Mouse (Mus musculus) liver, embryonic 16.5 days (tissue): Measurements from ENCODE around the gene 2310022A10Rik. TPM values are rescaled to one million over a fixed set of nuclear protein-coding genes. Genes with fewer than 3 reads are reported as not detected.

Source experiments
- ATAC-seq: fragments of 200-750 bp; cut with Nextera tagmentation; 2 replicates; pipeline ENCODE4 v1.8.0; 2017; ENCODE audit warnings: low read depth, mild to moderate bottlenecking, moderate number of reproducible peaks, moderate library complexity
- H3K27ac ChIP-seq: fragments of 300-500 bp; sonication (generic); 2 replicates; pipeline ENCODE4 v1.5.1; 2014; ENCODE audit warnings: mild to moderate bottlenecking, low read length
- H3K27me3 ChIP-seq: fragments of 300-500 bp; sonication (generic); 2 replicates; pipeline ENCODE4 v1.6.1; 2014; ENCODE audit warnings: low read depth, low read length, mixed read lengths; ENCODE audit not compliant: control insufficient read depth, insufficient read depth
- H3K36me3 ChIP-seq: fragments of 300-500 bp; sonication (generic); 2 replicates; pipeline ENCODE4 v1.6.1; 2014; ENCODE audit warnings: mild to moderate bottlenecking; ENCODE audit not compliant: control insufficient read depth, insufficient read depth
- H3K4me1 ChIP-seq: fragments of 300-500 bp; sonication (generic); 2 replicates; pipeline ENCODE4 v1.6.1; 2014; ENCODE audit warnings: low read depth, low read length, mixed read lengths; ENCODE audit not compliant: control insufficient read depth
- H3K4me2 ChIP-seq: fragments of 300-500 bp; sonication (generic); 2 replicates; pipeline ENCODE4 v1.6.1; 2014; ENCODE audit warnings: low read depth, low read length, mixed read lengths
- H3K4me3 ChIP-seq: fragments of 300-500 bp; sonication (generic); 2 replicates; pipeline ENCODE4 v1.5.1; 2014; ENCODE audit warnings: low read depth, mild to moderate bottlenecking, low read length
- H3K9ac ChIP-seq: fragments of 300-500 bp; sonication (generic); 2 replicates; pipeline ENCODE4 v1.6.1; 2014; ENCODE audit warnings: low read depth, low read length
- H3K9me3 ChIP-seq: fragments of 300-500 bp; sonication (generic); replicated peaks from 2 replicates; pipeline ENCODE4 v1.6.1; 2016; ENCODE audit warnings: low read length; ENCODE audit not compliant: control insufficient read depth
- WGBS: fragments of 180-500 bp; shearing (Covaris S2); extraction: QIAGEN DNeasy Blood & Tissue Kit; methylation state at CpG from one replicate; pipeline ENCODE4 v1.1.7; 2014; ENCODE audit not compliant: insufficient replicate concordance; 5-methylcytosine and 5-hydroxymethylcytosine counted together
- polyA plus RNA-seq: library from polyadenylated mRNA; unstranded; fragments of >200 nt; fragmentation: Nextera tagmentation; extraction: Ambion mirVana; gene quantifications from 2 replicates; pipeline ENCODE4 v1.2.1, GENCODE M21; 2015

The 2310022A10Rik gene
- polyA plus RNA-seq, 1 experiment from 2014 or later = 16.1 TPM

DNA sequence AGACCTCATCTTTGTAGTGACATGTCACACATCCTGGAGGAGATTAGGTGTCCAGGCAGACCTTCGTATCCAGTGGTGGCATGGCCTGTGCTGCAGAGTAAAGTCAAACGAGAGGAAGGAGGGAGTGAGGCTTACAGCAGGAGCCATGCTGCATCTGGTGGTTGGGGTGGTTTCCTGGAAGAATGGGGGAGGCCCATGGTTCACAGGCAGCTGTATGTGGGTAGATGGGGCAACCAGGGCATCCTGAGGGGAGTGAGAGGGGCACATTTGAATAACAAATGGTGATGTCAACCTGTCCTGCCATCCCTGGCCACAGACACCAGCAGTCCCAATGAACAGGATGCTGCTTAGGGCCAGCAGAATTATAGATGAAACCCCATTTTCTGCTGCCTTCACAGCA is 56.7 kb downstream of the 2310022A10Rik start:
- Histone ChIP-seq H3K4me2 (no peak overlapping the region), H3K9me3 (no peaks in the 10 kb centered on the region), H3K4me3 (no peak overlapping the region), H3K4me1 (peaks cover 35% of the 10 kb centered on the region), H3K9ac (no peak overlapping the region), H3K27me3 (no peaks in the 10 kb centered on the region), H3K27ac (no peak overlapping the region), H3K36me3 (peaks cover 10% of the 10 kb centered on the region)
- no peak for ATAC-seq
- 52% methylated on average over 2 of the region's 2 CpGs for WGBS

DNA sequence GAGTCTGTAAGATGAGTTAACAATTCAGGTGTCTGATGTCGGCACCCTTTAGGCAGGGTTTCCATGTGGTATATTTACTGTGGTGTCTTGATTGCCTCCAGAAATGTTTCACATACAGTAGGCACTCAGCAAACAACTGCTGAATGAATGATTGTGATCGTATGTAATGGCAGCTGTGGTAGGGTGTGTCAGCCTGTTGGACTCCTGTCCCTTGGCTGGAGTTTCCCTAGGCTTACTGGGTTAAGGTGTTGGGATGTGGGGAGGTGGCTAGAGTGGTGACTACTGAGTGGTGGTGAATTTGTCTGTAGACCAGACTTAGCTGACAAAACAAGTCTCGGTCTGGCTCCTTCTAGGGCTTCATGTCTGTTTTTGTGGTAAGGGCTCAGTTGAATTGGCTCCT is 57.3 kb downstream of the 2310022A10Rik start:
- no peak for ATAC-seq
- 76% methylated on average over 3 of the region's 3 CpGs for WGBS

DNA sequence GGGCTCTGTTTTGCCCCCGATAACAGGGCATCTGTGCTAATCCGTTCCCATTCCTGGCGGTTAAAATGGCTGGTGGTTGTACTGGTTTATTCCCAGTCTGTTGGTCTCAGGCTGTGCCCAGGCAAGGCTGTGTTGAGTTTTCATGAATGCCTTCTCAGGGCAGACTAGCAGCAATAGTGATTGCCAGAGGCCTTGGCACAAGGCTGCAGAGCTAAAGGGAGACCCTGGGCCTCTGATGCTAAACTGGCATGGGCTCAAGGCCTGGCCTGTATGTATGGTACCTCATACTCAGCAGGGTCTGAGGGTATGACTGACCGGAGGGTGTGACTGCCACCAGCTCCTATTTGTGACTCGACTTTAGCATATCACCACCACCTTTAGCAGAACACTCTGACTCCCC is 57.8 kb downstream of the 2310022A10Rik start:
- Histone ChIP-seq H3K4me2 (no peak overlapping the region), H3K27me3 (no peaks in the 10 kb centered on the region), H3K27ac (no peak overlapping the region), H3K9me3 (no peaks in the 10 kb centered on the region), H3K4me3 (no peak overlapping the region), H3K36me3 (peaks cover 10% of the 10 kb centered on the region), H3K9ac (no peak overlapping the region), H3K4me1 (peaks cover 25% of the 10 kb centered on the region)
- ATAC-seq = no peak
- WGBS = 84% methylated on average over 5 of the region's 5 CpGs

More for the DNA sequence above, 57.3 kb downstream of the 2310022A10Rik start:
- Histone ChIP-seq H3K4me1 (peaks cover 28% of the 10 kb centered on the region), H3K4me2 (no peak overlapping the region), H3K36me3 (peaks cover 10% of the 10 kb centered on the region), H3K27me3 (no peaks in the 10 kb centered on the region), H3K9ac (no peak overlapping the region), H3K4me3 (no peak overlapping the region), H3K27ac (no peak overlapping the region), H3K9me3 (no peaks in the 10 kb centered on the region)

- no peak for ATAC-seq
- Histone ChIP-seq H3K9me3 (no peaks in the 10 kb centered on the region), H3K9ac (no peak overlapping the region), H3K27me3 (no peaks in the 10 kb centered on the region), H3K4me3 (no peak overlapping the region), H3K36me3 (peaks cover 17% of the 10 kb centered on the region), H3K4me2 (no peak overlapping the region), H3K4me1 (peaks cover 7% of the 10 kb centered on the region), H3K27ac (no peak overlapping the region)
- WGBS = 67% methylated on average over 4 of the region's 4 CpGs
Observed at GRCm38 (mm10) chr7:27612940-27613339, 59.9 kb downstream of the 2310022A10Rik start.

GRCm38 (mm10) chr7:27613751-27614499 is 60.9 kb downstream of the 2310022A10Rik start:
- no peaks in the 10 kb centered on the region for H3K27me3 ChIP-seq
- H3K4me1 ChIP-seq = peaks cover 7% of the 10 kb centered on the region
- no peak overlapping the region for H3K27ac ChIP-seq
- ATAC-seq = no peak
- no peaks in the 10 kb centered on the region for H3K9me3 ChIP-seq
- H3K36me3 ChIP-seq = peaks cover 17% of the 10 kb centered on the region
- H3K9ac ChIP-seq = no peak overlapping the region
- WGBS = 80% methylated on average over 8 of the region's 8 CpGs
- H3K4me3 ChIP-seq = no peak overlapping the region
- no peak overlapping the region for H3K4me2 ChIP-seq

DNA sequence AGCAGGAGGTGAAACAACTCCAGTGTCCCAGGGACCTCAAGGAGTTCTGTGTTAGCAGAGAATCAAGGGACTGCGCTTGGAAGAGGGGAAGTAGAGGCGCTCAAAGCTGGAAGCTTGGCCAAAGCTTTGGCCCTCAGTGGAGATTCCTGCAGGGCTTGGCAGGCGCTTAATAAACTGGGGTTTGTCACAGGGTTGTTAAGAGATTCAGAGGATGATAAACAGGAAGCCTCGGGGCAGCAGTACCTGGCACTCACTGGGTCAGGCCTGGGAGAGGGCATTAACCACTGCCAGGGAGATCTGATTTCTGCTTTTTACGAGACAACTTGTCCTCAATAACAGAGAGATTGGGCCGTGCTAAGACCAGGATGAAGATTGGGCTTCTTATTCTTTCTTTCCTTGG is 68.0 kb downstream of the 2310022A10Rik start:
- H3K4me3 ChIP-seq = no peak overlapping the region
- ATAC-seq = no peak
- WGBS = 74% methylated on average over 6 of the region's 6 CpGs
- H3K9ac ChIP-seq = no peak overlapping the region
- H3K36me3 ChIP-seq = peaks cover 25% of the 10 kb centered on the region
- H3K4me1 ChIP-seq = no peaks in the 10 kb centered on the region
- no peaks in the 10 kb centered on the region for H3K9me3 ChIP-seq
- no peaks in the 10 kb centered on the region for H3K27me3 ChIP-seq
- no peak overlapping the region for H3K27ac ChIP-seq
- no peak overlapping the region for H3K4me2 ChIP-seq

DNA sequence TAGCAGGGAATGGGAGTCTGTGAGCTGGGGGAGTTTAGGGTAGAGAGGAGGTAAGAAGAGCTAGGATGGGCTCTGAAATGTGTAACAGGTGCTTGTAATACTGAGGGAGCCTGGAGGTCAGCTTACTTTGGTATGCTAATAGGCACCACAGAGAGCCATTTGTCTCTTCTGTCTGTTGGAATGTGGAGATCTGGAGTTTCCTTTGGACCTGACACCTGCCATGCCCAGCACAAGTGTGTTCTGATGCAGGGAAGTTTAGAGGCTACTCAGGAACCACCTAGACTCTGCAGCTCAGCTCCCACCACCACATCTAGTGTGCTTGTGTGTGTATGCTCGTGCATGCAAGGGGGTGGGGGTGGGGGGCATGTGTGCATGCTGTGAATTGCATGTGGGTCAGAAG is 69.2 kb downstream of the 2310022A10Rik start:
- Histone ChIP-seq H3K9me3 (no peaks in the 10 kb centered on the region), H3K4me3 (no peak overlapping the region), H3K9ac (no peak overlapping the region), H3K4me1 (no peaks in the 10 kb centered on the region), H3K27me3 (no peaks in the 10 kb centered on the region), H3K4me2 (no peak overlapping the region), H3K27ac (no peak overlapping the region), H3K36me3 (peaks cover 21% of the 10 kb centered on the region)
- no peak for ATAC-seq
- 74% methylated on average over 1 of the region's 1 CpGs for WGBS

- no peak overlapping the region for H3K27ac ChIP-seq
- no peaks in the 10 kb centered on the region for H3K27me3 ChIP-seq
- no peak overlapping the region for H3K4me3 ChIP-seq
- no peaks in the 10 kb centered on the region for H3K9me3 ChIP-seq
- ATAC-seq = no peak
- H3K4me2 ChIP-seq = no peak overlapping the region
- H3K9ac ChIP-seq = no peak overlapping the region
- H3K36me3 ChIP-seq = peaks cover 25% of the 10 kb centered on the region
- no peaks in the 10 kb centered on the region for H3K4me1 ChIP-seq
Observed at GRCm38 (mm10) chr7:27624967-27625366, 71.9 kb downstream of the 2310022A10Rik start.

GRCm38 (mm10) chr7:27627707-27628106 is 74.7 kb downstream of the 2310022A10Rik start:
- Histone ChIP-seq H3K36me3 (peaks cover 19% of the 10 kb centered on the region), H3K4me2 (no peak overlapping the region), H3K9me3 (no peaks in the 10 kb centered on the region), H3K4me1 (no peaks in the 10 kb centered on the region), H3K9ac (no peak overlapping the region), H3K27ac (no peak overlapping the region), H3K27me3 (no peaks in the 10 kb centered on the region), H3K4me3 (no peak overlapping the region)
- no peak for ATAC-seq
- 79% methylated on average over 7 of the region's 7 CpGs for WGBS
